Comparison of ENCODE assay signal across 15 mouse cellular contexts in the genomic region with DNA sequence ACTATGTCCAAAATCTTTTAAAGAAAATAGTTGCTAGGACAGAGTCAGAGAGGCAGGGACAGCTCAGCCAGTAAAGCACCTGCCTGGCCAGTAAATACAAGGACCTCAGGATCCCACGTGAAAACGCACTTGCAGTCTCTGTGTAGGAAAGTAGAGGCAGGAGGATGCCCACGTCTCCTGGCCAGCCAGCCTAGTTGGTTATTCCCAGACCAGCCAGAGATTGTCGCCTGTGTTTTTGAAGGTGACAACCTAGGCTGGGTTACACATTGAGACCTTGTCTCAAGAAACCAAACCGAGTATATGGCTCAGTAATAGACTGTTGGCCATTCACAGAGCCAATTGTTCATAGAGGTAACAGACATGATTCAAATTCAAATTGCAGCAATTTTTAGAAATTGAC.
"Had no signal": no experiment of that assay in that cellular context is flagged by ENCODE, and none has a peak within 500 bp of the region (broad histone marks: within the 10 kb centered on the region; RNA-seq: fewer than 3 reads in every experiment).

No protein-coding gene starts in this region.

- H3K4me1 ChIP-seq: lung, embryonic 15.5 days; midbrain, embryonic 13.5 days; midbrain, embryonic 15.5 days; neural tube, embryonic 12.5 days had no signal

- H3K4me3 ChIP-seq: liver, embryonic 15.5 days; lung, embryonic 15.5 days; megakaryocyte, embryonic 14.5 days; midbrain, embryonic 13.5 days; midbrain, embryonic 15.5 days; neural tube, embryonic 12.5 days had no signal

- H3K27me3 ChIP-seq: liver, embryonic 15.5 days; lung, embryonic 15.5 days; megakaryocyte, embryonic 14.5 days; midbrain, embryonic 13.5 days; midbrain, embryonic 15.5 days; neural tube, embryonic 12.5 days had no signal

- DNase-seq: liver, postnatal 0 days; lung, adult 2 months; lung, postnatal 14 days; lung, postnatal 36 days; right cerebral cortex, postnatal 14 days; thymus, adult 18-20 months; thymus, postnatal 14 days; thymus, postnatal 36 days had no signal

- H3K9me3 ChIP-seq: liver, embryonic 15.5 days; lung, embryonic 15.5 days; megakaryocyte, embryonic 14.5 days; midbrain, embryonic 13.5 days; midbrain, embryonic 15.5 days; neural tube, embryonic 12.5 days had no signal

- H3K27ac ChIP-seq: lung, embryonic 15.5 days; macrophage; midbrain, embryonic 13.5 days; midbrain, embryonic 15.5 days; neural tube, embryonic 12.5 days had no signal
